Comparison of ENCODE assay signal across 9 mouse cellular contexts in genomic region chr10:61175442-61176204, GRCm38 (mm10). TPM values are rescaled to one million over a fixed set of nuclear protein-coding genes. Genes with fewer than 3 reads are reported as not detected.
DNase-seq lines count a peak whose midpoint lies in the region; ATAC-seq and TF ChIP-seq lines count a peak whose summit lies in the region.
"Had no signal": no experiment of that assay in that cellular context is flagged by ENCODE, and none has a peak within 500 bp of the region (broad histone marks: within the 10 kb centered on the region; RNA-seq: fewer than 3 reads in every experiment).

No protein-coding gene starts in this region.

- no peak overlapping the region; the same call in 1 of the 2 replicates for H3K27ac ChIP-seq in midbrain, embryonic 10.5 days (replicated peaks)
- no peak overlapping the region for H3K27ac ChIP-seq in midbrain, embryonic 15.5 days
- no peak overlapping the region for H3K27ac ChIP-seq in forebrain, embryonic 14.5 days (ENCODE audit: low read depth, low read length)
- no peak overlapping the region for H3K27ac ChIP-seq in stomach, postnatal 0 days (replicated peaks)

- peaks cover 30% of the 10 kb centered on the region for H3K27me3 ChIP-seq in midbrain, embryonic 10.5 days (ENCODE audit: low read depth, poor library complexity, severe bottlenecking)
- H3K27me3 ChIP-seq in midbrain, embryonic 15.5 days (replicated peaks) = no peaks in the 10 kb centered on the region
- H3K27me3 ChIP-seq in forebrain, embryonic 14.5 days (replicated peaks; ENCODE audit: control insufficient read depth, insufficient read depth, low read length) = no peaks in the 10 kb centered on the region
- H3K27me3 ChIP-seq in stomach, postnatal 0 days (ENCODE audit: control insufficient read depth, insufficient read depth, low read length) = no peaks in the 10 kb centered on the region

- H3K9ac ChIP-seq in midbrain, embryonic 15.5 days = no peak overlapping the region
- no peak overlapping the region for H3K9ac ChIP-seq in forebrain, embryonic 14.5 days (ENCODE audit: low read length)
- H3K9ac ChIP-seq in stomach, postnatal 0 days (ENCODE audit: low read length) = no peak overlapping the region

- no peak for TF ChIP-seq EP300 in stomach, postnatal 0 days (optimal IDR thresholded peaks at IDR 0.05)

- H3K4me2 ChIP-seq in midbrain, embryonic 15.5 days = no peak overlapping the region
- H3K4me2 ChIP-seq in forebrain, embryonic 14.5 days (ENCODE audit: low read length) = 0 out of 2 replicates have a peak overlapping the region, but pooled peaks have one; percentile 21
- peak overlapping the region; percentile 41 for H3K4me2 ChIP-seq in stomach, postnatal 0 days (replicated peaks; ENCODE audit: low read depth)

- H3K36me3 ChIP-seq in midbrain, embryonic 10.5 days = no peaks in the 10 kb centered on the region
- H3K36me3 ChIP-seq in midbrain, embryonic 15.5 days (replicated peaks) = no peaks in the 10 kb centered on the region
- no peaks in the 10 kb centered on the region for H3K36me3 ChIP-seq in forebrain, embryonic 14.5 days (ENCODE audit: control insufficient read depth, insufficient read depth, low read length)
- no peaks in the 10 kb centered on the region for H3K36me3 ChIP-seq in stomach, postnatal 0 days (ENCODE audit: control insufficient read depth, insufficient read depth, low read length)

- WGBS in midbrain, embryonic 10.5 days = 15% methylated on average over 24 of the region's 24 CpGs
- 17% methylated on average over 24 of the region's 24 CpGs for WGBS in midbrain, embryonic 15.5 days
- WGBS in forebrain, embryonic 14.5 days = 14% methylated on average over 24 of the region's 24 CpGs
- 15% methylated on average over 23 of the region's 24 CpGs for WGBS in stomach, postnatal 0 days

- TF ChIP-seq CTCF in stomach, postnatal 0 days (IDR thresholded peaks at IDR 0.05; ENCODE audit: low read depth) = peak; percentile 82

- peaks cover 14% of the 10 kb centered on the region for H3K4me1 ChIP-seq in midbrain, embryonic 10.5 days
- H3K4me1 ChIP-seq in midbrain, embryonic 15.5 days = no peaks in the 10 kb centered on the region
- no peaks in the 10 kb centered on the region for H3K4me1 ChIP-seq in forebrain, embryonic 14.5 days (ENCODE audit: control insufficient read depth, insufficient read depth, low read length)
- peaks cover 3% of the 10 kb centered on the region; the same call in 1 of the 2 replicates for H3K4me1 ChIP-seq in stomach, postnatal 0 days (replicated peaks; ENCODE audit: control insufficient read depth, insufficient read depth)

- DNase-seq in midbrain, embryonic 10.5 days (ENCODE audit: low spot score) = peak; percentile 59
- peak; percentile 53 for DNase-seq in forebrain, embryonic 14.5 days (ENCODE audit: low spot score)
- DNase-seq in layer of hippocampus, adult 18-20 months (ENCODE audit: low spot score in 2 of 2) = peak; percentile 44 to 72
- peak; percentile 74 for DNase-seq in stomach, postnatal 0 days (ENCODE audit: low spot score)
- DNase-seq in spleen, postnatal 36 days (ENCODE audit: low spot score in 2 of 2) = no peak

- H3K9me3 ChIP-seq in midbrain, embryonic 10.5 days (replicated peaks) = no peaks in the 10 kb centered on the region
- no peaks in the 10 kb centered on the region for H3K9me3 ChIP-seq in midbrain, embryonic 15.5 days
- H3K9me3 ChIP-seq in forebrain, embryonic 14.5 days (replicated peaks; ENCODE audit: control insufficient read depth, low read length) = no peaks in the 10 kb centered on the region
- H3K9me3 ChIP-seq in stomach, postnatal 0 days (ENCODE audit: control insufficient read depth, low read length) = no peaks in the 10 kb centered on the region

- no peak for ATAC-seq in midbrain, embryonic 15.5 days (replicated peaks)
- peak; percentile 68 for ATAC-seq in cerebellum, adult (ENCODE audit: insufficient number of reproducible peaks, low FRiP score, low TSS enrichment)
- peak; percentile 42; the same call in 1 of the 2 replicates for ATAC-seq in forebrain, embryonic 14.5 days
- ATAC-seq in megakaryocyte, adult 5-6 weeks (ENCODE audit: poor library complexity, severe bottlenecking) = peak; percentile 88
- peak; percentile 88 for ATAC-seq in stomach, postnatal 0 days (ENCODE audit: low FRiP score, low TSS enrichment)

- peak overlapping the region; percentile 37 for H3K4me3 ChIP-seq in midbrain, embryonic 10.5 days
- no peak overlapping the region for H3K4me3 ChIP-seq in midbrain, embryonic 15.5 days
- no peak overlapping the region for H3K4me3 ChIP-seq in forebrain, embryonic 14.5 days (ENCODE audit: low read depth, low read length)
- 0 out of 2 replicates have a peak overlapping the region, but pooled peaks have one; percentile 2 for H3K4me3 ChIP-seq in stomach, postnatal 0 days (ENCODE audit: low read depth, low read length)

RNA-seq across cellular contexts. Expression of gene Tbata, which starts 3.9 kb away (rescaled TPM):
- not detected in 2 replicates for polyA plus RNA-seq in midbrain, embryonic 10.5 days (2016; fragmentation: Nextera tagmentation; extraction: Ambion mirVana)
- not detected in 2 replicates for polyA plus RNA-seq in midbrain, embryonic 15.5 days (2015; fragmentation: Nextera tagmentation; extraction: Ambion mirVana)
- 1.4 and 2.5 TPM in 2 replicates for polyA plus RNA-seq in forebrain, embryonic 14.5 days (2014; fragmentation: Nextera tagmentation; extraction: Ambion mirVana)
- total RNA-seq in layer of hippocampus, adult 18-20 months (2021) = 10 to 100 TPM in 1 of 2 experiments, 1 to 10 TPM in 1; 8.2 to 12.3 TPM
- total RNA-seq in megakaryocyte, adult 5-6 weeks (2015) = not detected in 2 replicates
- not detected in 2 replicates for total RNA-seq in megakaryocyte, adult 5-6 weeks (2017)
- polyA plus RNA-seq in stomach, postnatal 0 days (2015; fragmentation: Nextera tagmentation; extraction: Ambion mirVana) = 0.29 and 0.30 TPM in 2 replicates
- total RNA-seq: heart, postnatal 36 days had no signal

RNA-seq across cellular contexts. Expression of gene Sgpl1, which starts 28.1 kb away (rescaled TPM):
- polyA plus RNA-seq in midbrain, embryonic 10.5 days (2016; fragmentation: Nextera tagmentation; extraction: Ambion mirVana) = 59.0 and 66.5 TPM in 2 replicates
- polyA plus RNA-seq in midbrain, embryonic 15.5 days (2015; fragmentation: Nextera tagmentation; extraction: Ambion mirVana) = 50.6 and 51.8 TPM in 2 replicates
- polyA plus RNA-seq in forebrain, embryonic 14.5 days (2014; fragmentation: Nextera tagmentation; extraction: Ambion mirVana) = 65.7 and 66.8 TPM in 2 replicates
- total RNA-seq in layer of hippocampus, adult 18-20 months (2021) = 10 to 100 TPM; 20.4 to 22.8 TPM
- 78.2 and 85.2 TPM in 2 replicates for total RNA-seq in megakaryocyte, adult 5-6 weeks (2015)
- total RNA-seq in megakaryocyte, adult 5-6 weeks (2017) = 66.9 and 67.6 TPM in 2 replicates
- polyA plus RNA-seq in stomach, postnatal 0 days (2015; fragmentation: Nextera tagmentation; extraction: Ambion mirVana) = 25.0 and 26.6 TPM in 2 replicates

Comparison
In these comparisons a context has a peak if more than half of its experiments do, and no peak if none do; other contexts are left out.
1. H3K4me3 ChIP-seq: peak in midbrain, embryonic 10.5 days (single experiment) and stomach, postnatal 0 days (single experiment); none in midbrain, embryonic 15.5 days (single experiment) and forebrain, embryonic 14.5 days (single experiment).
2. DNase-seq: peak in midbrain, embryonic 10.5 days (single experiment), forebrain, embryonic 14.5 days (single experiment), layer of hippocampus, adult 18-20 months (2 of 2) and stomach, postnatal 0 days (single experiment); none in spleen, postnatal 36 days (0 of 2).